Mouse (Mus musculus): ENCODE results near the gene Kdm4b. TPM values are rescaled to one million over a fixed set of nuclear protein-coding genes. Genes with fewer than 3 reads are reported as not detected.

The Kdm4b gene
- polyA plus RNA-seq, 1 experiment from 2014 or later, result 86.6 TPM

DNA sequence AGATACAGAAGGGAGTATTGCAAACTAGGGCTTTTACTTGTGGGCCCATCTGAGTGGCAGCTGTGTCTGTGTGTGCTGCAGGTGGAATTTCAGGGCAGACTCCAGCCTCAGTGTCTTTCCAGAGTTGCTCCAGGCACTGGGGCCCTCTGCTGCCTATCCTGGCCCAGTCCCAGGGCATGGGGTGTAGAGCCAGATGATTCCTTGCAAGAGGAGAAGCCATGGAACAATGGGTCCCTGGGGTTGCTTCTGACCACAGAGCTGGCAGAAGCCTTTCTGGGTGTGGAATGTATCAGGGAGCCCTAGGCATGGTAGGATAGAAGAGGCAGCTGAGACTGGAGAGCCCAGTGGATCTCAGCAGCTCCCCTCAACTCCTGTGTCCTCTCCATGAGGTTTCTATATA, 5.4 kb downstream of the Kdm4b start:
- Histone ChIP-seq H3K27ac (no peak overlapping the region), H3K4me1 (peaks cover 58% of the 10 kb centered on the region)

GRCm38 (mm10) chr17:56332987-56333386, 7.1 kb downstream of the Kdm4b start:
- no peak overlapping the region for H3K27ac ChIP-seq
- no peak overlapping the region for H3K4me3 ChIP-seq
- no peak overlapping the region for H3K9ac ChIP-seq
- H3K4me1 ChIP-seq, result peaks cover 56% of the 10 kb centered on the region
- no peak overlapping the region for H3K4me2 ChIP-seq
- 42% methylated on average over 8 of the region's 8 CpGs for WGBS
- 0 out of 2 replicates have a peak, but pooled peaks have one; percentile 3 for ATAC-seq (replicated peaks)
- H3K27me3 ChIP-seq (replicated peaks), result no peaks in the 10 kb centered on the region
- H3K9me3 ChIP-seq, result no peaks in the 10 kb centered on the region
- no peaks in the 10 kb centered on the region for H3K36me3 ChIP-seq (replicated peaks)

More for the DNA sequence above, 5.4 kb downstream of the Kdm4b start:
- ATAC-seq (replicated peaks), result no peak
- Histone ChIP-seq H3K36me3 (replicated peaks) (no peaks in the 10 kb centered on the region), H3K4me2 (no peak overlapping the region), H3K4me3 (no peak overlapping the region), H3K9me3 (no peaks in the 10 kb centered on the region), H3K9ac (no peak overlapping the region), H3K27me3 (replicated peaks) (no peaks in the 10 kb centered on the region)

- WGBS, result 65% methylated on average over 4 of the region's 4 CpGs
- ATAC-seq (replicated peaks), result no peak
- H3K9me3 ChIP-seq, result no peaks in the 10 kb centered on the region
- no peaks in the 10 kb centered on the region for H3K27me3 ChIP-seq (replicated peaks)
- no peaks in the 10 kb centered on the region for H3K36me3 ChIP-seq (replicated peaks)
- H3K4me1 ChIP-seq, result peaks cover 29% of the 10 kb centered on the region
- no peak overlapping the region for H3K27ac ChIP-seq
- H3K9ac ChIP-seq, result no peak overlapping the region
- no peak overlapping the region for H3K4me3 ChIP-seq
- no peak overlapping the region for H3K4me2 ChIP-seq
Observed at GRCm38 (mm10) chr17:56337190-56337589, 11.3 kb downstream of the Kdm4b start.

- Histone ChIP-seq H3K9me3 (no peaks in the 10 kb centered on the region), H3K27me3 (replicated peaks) (no peaks in the 10 kb centered on the region), H3K4me2 (no peak overlapping the region), H3K4me3 (no peak overlapping the region), H3K36me3 (replicated peaks) (no peaks in the 10 kb centered on the region), H3K4me1 (peaks cover 29% of the 10 kb centered on the region), H3K27ac (no peak overlapping the region), H3K9ac (no peak overlapping the region)
- WGBS, result 90% methylated on average over 6 of the region's 6 CpGs
- no peak for ATAC-seq (replicated peaks)
Observed at GRCm38 (mm10) chr17:56337791-56338190, 11.9 kb downstream of the Kdm4b start.

GRCm38 (mm10) chr17:56338909-56339308, 13.0 kb downstream of the Kdm4b start:
- Histone ChIP-seq H3K4me1 (peaks cover 28% of the 10 kb centered on the region), H3K9me3 (no peaks in the 10 kb centered on the region), H3K9ac (no peak overlapping the region), H3K27me3 (replicated peaks) (no peaks in the 10 kb centered on the region), H3K27ac (no peak overlapping the region), H3K4me2 (no peak overlapping the region), H3K4me3 (no peak overlapping the region), H3K36me3 (replicated peaks) (no peaks in the 10 kb centered on the region)
- ATAC-seq (replicated peaks), result no peak
- 58% methylated on average over 4 of the region's 4 CpGs for WGBS

DNA sequence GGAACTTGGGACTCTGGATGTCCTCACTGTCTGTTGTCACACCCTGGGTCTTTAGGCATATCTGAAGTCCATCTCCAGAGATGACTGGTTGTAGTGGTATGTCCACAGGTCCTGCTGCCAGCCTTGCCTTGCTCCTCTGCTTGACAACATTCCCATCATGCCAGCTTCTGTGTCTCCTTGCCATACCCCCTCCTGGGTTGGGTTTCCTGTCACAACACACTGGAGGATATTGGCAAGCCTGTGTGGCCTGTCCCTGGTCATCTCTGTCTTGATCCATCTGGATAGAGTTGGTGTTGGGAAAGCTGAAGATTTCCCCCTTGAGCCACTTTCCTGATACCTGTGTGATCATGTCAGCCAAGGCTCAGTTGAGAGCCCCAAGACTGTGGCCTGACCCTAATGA, 14.9 kb downstream of the Kdm4b start:
- ATAC-seq (replicated peaks), result no peak
- no peak overlapping the region for H3K27ac ChIP-seq
- H3K36me3 ChIP-seq (replicated peaks), result no peaks in the 10 kb centered on the region
- no peak overlapping the region for H3K4me2 ChIP-seq
- no peak overlapping the region for H3K4me3 ChIP-seq
- peaks cover 26% of the 10 kb centered on the region for H3K4me1 ChIP-seq
- H3K9ac ChIP-seq, result no peak overlapping the region
- H3K27me3 ChIP-seq (replicated peaks), result no peaks in the 10 kb centered on the region
- no peaks in the 10 kb centered on the region for H3K9me3 ChIP-seq

DNA sequence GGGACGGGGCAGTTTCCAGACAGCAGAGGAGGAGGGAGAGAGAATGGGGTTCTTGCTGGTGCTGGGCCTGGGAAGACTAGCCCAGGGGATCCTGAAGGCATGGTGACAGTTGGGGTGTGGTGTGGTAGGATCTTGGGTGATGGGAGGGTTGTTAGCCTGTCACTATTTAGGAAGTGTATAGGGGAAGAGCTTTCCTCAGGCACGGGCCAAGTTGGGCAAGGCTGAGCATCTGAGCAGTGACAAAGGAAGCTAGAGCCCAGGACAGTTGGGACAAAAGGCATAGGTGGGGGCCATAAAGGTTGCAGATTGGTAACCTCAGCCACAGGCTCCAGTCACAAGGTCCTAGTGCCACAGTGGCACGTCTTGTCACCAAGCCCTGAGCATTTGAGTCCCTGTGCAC, 17.6 kb downstream of the Kdm4b start:
- no peak overlapping the region for H3K4me2 ChIP-seq
- no peak for ATAC-seq (replicated peaks)
- no peak overlapping the region for H3K9ac ChIP-seq
- no peaks in the 10 kb centered on the region for H3K36me3 ChIP-seq (replicated peaks)
- no peak overlapping the region for H3K4me3 ChIP-seq
- no peak overlapping the region for H3K27ac ChIP-seq
- H3K9me3 ChIP-seq, result no peaks in the 10 kb centered on the region
- H3K27me3 ChIP-seq (replicated peaks), result no peaks in the 10 kb centered on the region
- peaks cover 18% of the 10 kb centered on the region; the same call in 1 of the 2 replicates for H3K4me1 ChIP-seq
- 80% methylated on average over 3 of the region's 3 CpGs for WGBS

DNA sequence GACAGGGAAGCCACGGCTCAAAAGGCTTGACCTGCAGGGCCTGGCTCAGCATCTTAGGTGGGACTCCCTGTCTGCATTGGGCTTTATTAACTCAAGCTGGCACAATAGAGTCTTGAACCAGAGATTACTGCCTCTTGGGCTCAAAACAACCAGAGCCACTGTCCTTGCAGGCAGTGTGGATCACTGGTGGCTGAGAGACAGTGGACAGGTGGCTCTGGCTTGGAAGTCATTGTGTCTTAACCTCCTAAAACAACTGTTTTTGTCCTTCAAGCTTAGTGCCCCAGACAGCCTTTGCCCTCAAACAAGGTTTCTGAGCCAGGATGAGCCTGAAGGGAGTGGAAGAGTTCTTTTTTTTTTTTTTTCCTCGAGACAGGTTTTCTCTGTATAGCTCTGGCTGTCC, 19.5 kb downstream of the Kdm4b start:
- Histone ChIP-seq H3K4me3 (no peak overlapping the region), H3K9me3 (no peaks in the 10 kb centered on the region), H3K4me1 (peaks cover 18% of the 10 kb centered on the region), H3K9ac (no peak overlapping the region), H3K27me3 (replicated peaks) (no peaks in the 10 kb centered on the region), H3K27ac (no peak overlapping the region), H3K36me3 (replicated peaks) (no peaks in the 10 kb centered on the region), H3K4me2 (no peak overlapping the region)
- WGBS, result 72% methylated on average over 2 of the region's 2 CpGs
- no peak for ATAC-seq (replicated peaks)

DNA sequence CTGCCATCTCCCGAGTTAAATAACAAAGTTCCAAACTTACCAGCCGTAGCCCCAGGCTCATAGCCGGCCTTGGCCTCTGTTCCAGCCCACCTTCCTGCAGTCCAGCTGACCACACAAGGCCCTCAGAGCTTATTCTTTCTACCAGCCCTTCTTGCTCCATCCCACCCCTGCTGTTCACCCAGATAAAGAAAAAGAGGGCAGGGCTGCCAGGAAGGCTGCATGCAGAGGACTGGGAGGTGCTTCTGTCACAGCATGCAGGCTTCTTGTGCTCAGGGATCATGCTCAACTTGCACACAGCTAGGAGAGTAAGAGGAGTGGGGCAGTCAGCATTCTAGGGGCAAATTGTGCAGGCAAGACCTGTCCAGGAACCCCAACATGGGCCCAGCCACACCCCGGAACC, 22.3 kb downstream of the Kdm4b start:
- H3K4me3 ChIP-seq, result no peak overlapping the region
- H3K9me3 ChIP-seq, result no peaks in the 10 kb centered on the region
- peaks cover 11% of the 10 kb centered on the region for H3K4me1 ChIP-seq
- no peak overlapping the region for H3K9ac ChIP-seq
- no peaks in the 10 kb centered on the region for H3K27me3 ChIP-seq (replicated peaks)
- H3K36me3 ChIP-seq (replicated peaks), result peaks cover 9% of the 10 kb centered on the region; the same call in 1 of the 2 replicates
- ATAC-seq (replicated peaks), result no peak
- 65% methylated on average over 4 of the region's 4 CpGs for WGBS
- no peak overlapping the region for H3K4me2 ChIP-seq
- H3K27ac ChIP-seq, result no peak overlapping the region

DNA sequence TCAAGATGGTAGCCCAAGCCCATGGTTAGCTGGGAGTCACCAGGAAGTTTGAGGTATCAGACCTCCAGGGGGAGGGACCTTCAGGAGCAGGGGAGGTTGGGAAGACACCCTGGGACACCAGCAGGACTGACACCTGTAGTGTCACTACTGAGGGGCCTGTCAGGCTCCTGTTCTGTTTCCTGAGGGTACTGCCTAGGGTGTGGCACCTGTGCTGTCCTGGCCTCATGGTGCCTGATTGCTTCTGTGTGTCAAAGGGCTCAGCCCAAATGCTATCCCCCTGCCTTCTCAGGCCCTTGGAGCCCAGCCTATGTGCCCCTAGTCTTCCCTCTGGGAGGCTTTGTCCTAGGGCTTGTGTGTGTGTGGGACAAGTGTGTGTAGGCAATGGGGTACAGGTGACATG, 22.7 kb downstream of the Kdm4b start:
- no peak for ATAC-seq (replicated peaks)
- Histone ChIP-seq H3K27me3 (replicated peaks) (no peaks in the 10 kb centered on the region), H3K36me3 (replicated peaks) (peaks cover 14% of the 10 kb centered on the region; the same call in 1 of the 2 replicates), H3K9ac (no peak overlapping the region), H3K4me3 (no peak overlapping the region), H3K9me3 (no peaks in the 10 kb centered on the region), H3K27ac (no peak overlapping the region), H3K4me1 (peaks cover 8% of the 10 kb centered on the region), H3K4me2 (no peak overlapping the region)

- H3K27ac ChIP-seq, result no peak overlapping the region
- H3K9ac ChIP-seq, result peak overlapping the region; percentile 20; the same call in 1 of the 2 replicates
- H3K4me1 ChIP-seq, result peaks cover 8% of the 10 kb centered on the region
- ATAC-seq (replicated peaks), result peak; percentile 41
- H3K27me3 ChIP-seq (replicated peaks), result no peaks in the 10 kb centered on the region
- no peaks in the 10 kb centered on the region for H3K9me3 ChIP-seq
- peaks cover 34% of the 10 kb centered on the region for H3K36me3 ChIP-seq (replicated peaks)
- no peak overlapping the region for H3K4me2 ChIP-seq
- no peak overlapping the region for H3K4me3 ChIP-seq
- WGBS, result 27% methylated on average over 2 of the region's 2 CpGs
Observed at GRCm38 (mm10) chr17:56350694-56351093, 24.8 kb downstream of the Kdm4b start.

- ATAC-seq (replicated peaks), result peak; percentile 80
- Histone ChIP-seq H3K9ac (no peak overlapping the region), H3K9me3 (no peaks in the 10 kb centered on the region), H3K4me1 (no peaks in the 10 kb centered on the region; the same call in 1 of the 2 replicates), H3K27me3 (replicated peaks) (no peaks in the 10 kb centered on the region), H3K27ac (no peak overlapping the region), H3K4me2 (no peak overlapping the region), H3K36me3 (replicated peaks) (peaks cover 37% of the 10 kb centered on the region), H3K4me3 (no peak overlapping the region)
- WGBS, result 77% methylated on average over 9 of the region's 9 CpGs
Observed at GRCm38 (mm10) chr17:56356921-56357885, 31.3 kb downstream of the Kdm4b start.

DNA sequence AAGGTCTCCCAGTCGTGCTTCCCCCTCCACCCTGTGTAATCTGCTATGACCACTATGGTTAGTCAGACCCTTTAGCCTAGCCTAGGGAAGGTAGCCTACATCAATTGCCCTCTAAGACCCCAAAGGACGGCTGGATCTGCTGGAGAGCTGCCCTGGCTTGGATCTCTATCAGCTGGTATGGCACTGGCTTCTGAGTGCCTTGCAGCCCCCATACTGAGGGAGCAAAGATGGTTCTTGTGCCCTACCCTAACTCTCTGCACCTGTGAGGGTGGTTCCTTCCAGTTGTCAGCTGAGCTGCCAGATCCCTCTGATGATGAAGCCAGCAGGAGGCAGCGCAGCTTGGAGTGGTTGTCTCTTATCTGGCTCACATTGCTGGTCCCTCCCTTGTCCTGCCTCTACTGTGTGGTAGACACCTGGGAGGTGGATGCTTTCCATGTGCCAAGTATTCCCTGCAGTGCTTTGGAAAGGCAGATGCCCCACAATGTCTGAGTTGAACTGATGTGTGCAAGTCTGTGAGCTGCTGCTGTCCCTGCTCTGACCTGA, 33.4 kb downstream of the Kdm4b start:
- H3K4me1 ChIP-seq, result peaks cover 4% of the 10 kb centered on the region; the same call in 1 of the 2 replicates

More for the DNA sequence above, 33.4 kb downstream of the Kdm4b start:
- Histone ChIP-seq H3K27me3 (replicated peaks) (no peaks in the 10 kb centered on the region), H3K9ac (no peak overlapping the region), H3K27ac (no peak overlapping the region), H3K36me3 (replicated peaks) (peaks cover 26% of the 10 kb centered on the region), H3K9me3 (no peaks in the 10 kb centered on the region), H3K4me3 (no peak overlapping the region), H3K4me2 (no peak overlapping the region)
- no peak for ATAC-seq (replicated peaks)
- WGBS, result 87% methylated on average over 3 of the region's 3 CpGs

All from midbrain, embryonic 15.5 days (tissue).